Mouse (Mus musculus) hindbrain, postnatal 0 days (tissue): ENCODE results near the gene Plcxd1. TPM values are rescaled to one million over a fixed set of nuclear protein-coding genes. Genes with fewer than 3 reads are reported as not detected.

ENCODE experiments used
- ATAC-seq: fragments of 200-750 bp; cut with Nextera tagmentation; 2 replicates; pipeline ENCODE4 v1.8.0; 2017; ENCODE audit warnings: mild to moderate bottlenecking, moderate TSS enrichment, moderate library complexity
- DNase-seq: peaks from one replicate; pipeline ENCODE4 v3.0.0-alpha.2; 2015; ENCODE audit warnings: low spot score
- H3K27ac ChIP-seq: fragments of 300-500 bp; sonication (generic); 2 replicates; pipeline ENCODE4 v1.5.1; 2014; ENCODE audit warnings: mild to moderate bottlenecking
- H3K27me3 ChIP-seq: fragments of 300-500 bp; sonication (generic); 2 replicates; pipeline ENCODE4 v1.6.1; 2014; ENCODE audit warnings: low read length, mixed read lengths; ENCODE audit not compliant: insufficient read depth
- H3K36me3 ChIP-seq: fragments of 300-500 bp; sonication (generic); 2 replicates; pipeline ENCODE4 v1.6.1; 2014; ENCODE audit warnings: low read length, mixed read lengths; ENCODE audit not compliant: insufficient read depth
- H3K4me1 ChIP-seq: fragments of 300-500 bp; sonication (generic); 2 replicates; pipeline ENCODE4 v1.6.1; 2014; ENCODE audit warnings: antibody characterized with exemption, low read length, mixed read lengths; ENCODE audit not compliant: insufficient read depth
- H3K4me2 ChIP-seq: fragments of 300-500 bp; sonication (generic); 2 replicates; pipeline ENCODE4 v1.6.1; 2014; ENCODE audit warnings: low read depth, mild to moderate bottlenecking, low read length, moderate library complexity, mixed read lengths
- H3K4me3 ChIP-seq: fragments of 300-500 bp; sonication (generic); 2 replicates; pipeline ENCODE4 v1.5.1; 2014; ENCODE audit warnings: low read length
- H3K9ac ChIP-seq: fragments of 300-500 bp; sonication (generic); replicated peaks from 2 replicates; pipeline ENCODE4 v1.6.1; 2014; ENCODE audit warnings: mild to moderate bottlenecking, low read length, moderate library complexity, mixed read lengths
- H3K9me3 ChIP-seq: fragments of 300-500 bp; sonication (generic); 2 replicates; pipeline ENCODE4 v1.6.1; 2016; ENCODE audit warnings: low read length, mixed read lengths
- CTCF ChIP-seq: IDR thresholded peaks from 2 replicates; pipeline ENCODE4 v1.5.1; 2016; ENCODE audit warnings: antibody characterized with exemption, control low read depth, low read depth
- WGBS: fragments of 180-500 bp; shearing (Covaris S2); extraction: QIAGEN DNeasy Blood & Tissue Kit; methylation state at CpG from one replicate; pipeline ENCODE4 v1.1.7; 2014; 5-methylcytosine and 5-hydroxymethylcytosine counted together
- polyA plus RNA-seq: library from polyadenylated mRNA; unstranded; fragments of >200 nt; fragmentation: Nextera tagmentation; extraction: Ambion mirVana; gene quantifications from 2 replicates; pipeline ENCODE4 v1.2.1, GENCODE M21; 2015
- total RNA-seq: library from RNA; depleted of rRNA; stranded (reverse); fragments of >200 nt; gene quantifications from 2 replicates; pipeline ENCODE4 v1.2.3, GENCODE M21; 2014

Plcxd1 gene
- total and polyA plus RNA-seq, 2 experiments from 2014 or later, result 8.7 to 14.4 TPM

DNA sequence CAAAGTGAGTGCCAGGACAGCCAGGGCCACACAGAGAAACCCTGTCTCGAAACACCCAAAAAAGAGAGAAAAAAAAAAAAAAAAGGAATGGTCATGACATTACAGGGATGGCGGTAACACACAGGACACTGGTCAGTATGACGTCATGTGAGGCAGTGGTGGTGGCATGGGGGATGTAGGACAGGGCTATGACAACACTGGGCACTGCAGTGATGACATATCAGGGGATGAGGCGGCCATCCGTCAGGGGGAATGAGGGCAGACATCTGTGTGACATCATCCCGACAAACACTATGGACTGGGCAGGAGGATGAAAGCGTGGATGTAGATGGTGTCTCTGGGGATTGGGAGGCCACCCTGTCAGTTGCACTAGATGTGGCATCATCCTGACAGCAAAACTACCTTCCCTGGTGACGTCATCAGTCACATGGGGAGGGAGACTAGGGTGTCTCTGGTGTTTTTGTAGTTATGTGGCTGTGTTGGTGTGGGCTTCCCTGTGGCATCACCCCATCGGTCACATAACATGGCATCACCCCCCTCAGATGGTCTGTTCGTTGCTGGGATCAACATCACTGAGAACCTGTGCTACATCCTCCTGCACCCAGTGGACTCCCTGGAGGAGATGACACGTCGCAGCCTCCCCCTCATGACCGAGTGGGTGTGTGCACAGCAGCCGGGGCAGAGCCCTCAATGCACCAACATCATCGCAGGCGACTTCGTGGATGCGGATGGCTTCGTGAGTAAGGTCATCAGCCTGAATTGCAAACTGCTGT is 3.3 kb downstream of the Plcxd1 start:
- H3K4me1 ChIP-seq, result peaks cover 18% of the 10 kb centered on the region
- WGBS, result 95% methylated on average over 19 of the region's 19 CpGs

DNA sequence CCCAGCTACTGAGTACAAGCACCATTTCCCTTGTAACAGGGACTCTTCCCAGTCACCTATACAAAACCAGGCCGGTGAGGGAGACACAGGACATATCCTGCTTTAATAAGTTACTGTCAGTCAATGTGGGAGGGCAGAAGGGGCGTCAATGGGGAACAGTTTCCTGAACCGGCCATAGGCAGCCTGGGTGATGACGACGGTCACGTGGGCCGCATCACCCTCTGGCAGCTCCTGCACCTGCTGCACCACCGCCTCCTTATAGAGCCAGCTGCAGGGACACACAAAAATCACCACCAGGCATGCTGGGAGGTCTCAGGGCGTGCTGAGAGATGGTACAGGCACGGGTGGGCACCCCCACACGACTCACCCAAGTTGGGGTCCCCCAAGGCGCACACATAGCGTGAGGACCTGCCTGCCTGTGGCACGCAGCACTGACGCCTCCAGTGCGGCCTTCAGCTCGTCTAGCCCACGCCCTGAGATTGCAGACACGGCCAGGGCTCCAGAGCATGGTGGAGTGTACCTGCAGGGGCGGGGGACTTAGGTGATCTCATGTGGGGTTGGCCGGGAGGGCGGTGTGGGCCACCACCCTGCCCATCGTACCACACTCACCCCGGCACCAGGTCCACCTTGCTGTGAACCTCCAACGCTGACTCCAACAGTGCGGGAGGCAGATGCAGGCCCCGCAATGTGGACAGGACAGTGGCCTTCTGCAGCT is 4.3 kb downstream of the Plcxd1 start:
- WGBS, result 96% methylated on average over 27 of the region's 27 CpGs
- no peak for TF ChIP-seq CTCF

More for the DNA sequence above, 3.3 kb downstream of the Plcxd1 start:
- H3K4me3 ChIP-seq, result no peak overlapping the region
- no peaks in the 10 kb centered on the region for H3K27me3 ChIP-seq
- no peak for TF ChIP-seq CTCF
- peaks cover 32% of the 10 kb centered on the region for H3K36me3 ChIP-seq
- H3K4me2 ChIP-seq, result no peak overlapping the region
- ATAC-seq (no peak), DNase-seq (no peak)
- H3K27ac ChIP-seq, result no peak overlapping the region
- H3K9ac ChIP-seq, result no peak overlapping the region
- no peaks in the 10 kb centered on the region for H3K9me3 ChIP-seq

DNA sequence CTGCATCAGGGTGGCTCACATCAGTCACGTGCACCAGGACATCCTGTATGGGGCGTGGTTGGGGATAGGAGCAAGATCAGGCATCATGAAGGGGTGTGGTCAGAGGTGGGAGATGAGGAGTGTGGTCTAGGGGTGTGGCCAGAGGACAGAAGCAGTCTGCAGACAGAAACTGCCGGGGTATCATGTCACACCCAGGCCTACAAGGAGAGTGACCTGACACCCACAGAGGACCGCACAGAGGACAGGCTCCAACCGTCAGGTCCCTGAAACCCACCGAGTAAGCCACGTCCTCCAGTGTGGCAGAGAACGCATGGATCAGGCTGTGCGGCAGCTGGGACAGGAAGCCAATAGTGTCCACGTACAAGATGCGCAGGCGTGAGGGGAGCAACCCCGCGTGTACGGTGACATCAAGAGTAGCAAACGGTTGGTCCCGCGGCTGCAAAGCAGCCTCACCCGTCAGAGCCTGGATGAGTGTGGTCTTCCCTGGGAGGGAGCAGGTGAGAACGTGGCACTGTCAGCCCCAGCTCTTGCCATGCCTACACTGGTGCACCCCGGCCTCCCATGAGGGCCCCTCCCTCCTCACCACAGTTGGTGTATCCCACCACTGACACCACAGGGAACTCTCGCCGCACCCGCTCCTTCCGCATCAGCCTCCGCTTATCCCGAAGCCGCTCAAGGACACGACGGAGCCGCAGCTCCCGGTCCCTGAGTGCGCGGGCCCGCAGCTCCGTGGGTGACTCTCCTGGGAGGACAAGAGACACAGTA is 5.0 kb downstream of the Plcxd1 start:
- H3K9me3 ChIP-seq, result no peaks in the 10 kb centered on the region
- 97% methylated on average over 36 of the region's 36 CpGs for WGBS
- peaks cover 32% of the 10 kb centered on the region for H3K36me3 ChIP-seq
- H3K4me1 ChIP-seq, result peaks cover 18% of the 10 kb centered on the region
- H3K4me3 ChIP-seq, result no peak overlapping the region
- DNase-seq (no peak), ATAC-seq (no peak)
- H3K27me3 ChIP-seq, result no peaks in the 10 kb centered on the region
- no peak for TF ChIP-seq CTCF
- no peak overlapping the region for H3K4me2 ChIP-seq
- no peak overlapping the region for H3K27ac ChIP-seq
- H3K9ac ChIP-seq, result no peak overlapping the region

More for the DNA sequence above, 4.3 kb downstream of the Plcxd1 start:
- Histone ChIP-seq H3K9me3 (no peaks in the 10 kb centered on the region), H3K36me3 (peaks cover 32% of the 10 kb centered on the region), H3K4me2 (no peak overlapping the region), H3K4me3 (no peak overlapping the region), H3K9ac (no peak overlapping the region), H3K27me3 (no peaks in the 10 kb centered on the region), H3K27ac (no peak overlapping the region), H3K4me1 (peaks cover 18% of the 10 kb centered on the region)
- DNase-seq (no peak), ATAC-seq (no peak)

DNA sequence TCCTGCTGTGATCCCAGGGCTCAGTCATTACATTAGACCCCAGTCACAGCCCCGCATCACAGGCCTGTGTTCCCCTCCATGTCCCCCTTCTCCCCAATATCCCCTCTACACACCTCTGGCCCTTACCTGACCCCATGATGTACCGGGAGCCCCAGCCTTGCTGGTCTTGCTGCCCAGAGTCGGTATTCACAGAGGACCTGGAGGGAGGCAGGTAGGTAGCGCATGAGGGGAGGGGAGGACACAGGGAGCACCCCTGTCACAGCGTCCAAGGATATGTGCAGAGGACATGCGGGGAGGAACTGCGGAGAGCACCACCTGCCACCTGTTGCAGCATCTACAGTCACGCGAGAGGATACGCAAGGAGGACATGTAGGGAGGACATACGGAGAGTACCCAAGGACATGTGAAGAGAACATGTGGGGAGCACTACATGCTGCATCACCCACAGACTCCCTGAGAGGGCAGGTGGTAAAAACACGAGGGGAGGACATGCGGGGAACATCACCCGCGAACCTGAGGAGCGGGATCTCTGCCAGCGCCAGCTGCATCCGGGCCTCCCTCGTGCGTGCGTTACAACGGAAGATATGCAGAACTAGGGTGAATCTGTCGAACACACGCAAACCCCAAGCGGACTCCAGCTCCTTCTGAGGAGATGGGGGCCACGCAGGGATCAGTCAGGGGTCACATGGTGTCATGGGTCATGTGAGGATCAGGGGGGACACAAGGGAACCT is 6.5 kb downstream of the Plcxd1 start:
- Histone ChIP-seq H3K4me3 (peak overlapping the region; percentile 76), H3K27me3 (no peaks in the 10 kb centered on the region), H3K36me3 (peaks cover 32% of the 10 kb centered on the region), H3K4me1 (peaks cover 15% of the 10 kb centered on the region), H3K9me3 (no peaks in the 10 kb centered on the region), H3K27ac (no peak overlapping the region; the same call in 1 of the 2 replicates), H3K9ac (no peak overlapping the region), H3K4me2 (peak overlapping the region; percentile 79)
- ATAC-seq (no peak), DNase-seq (no peak)
- whole genome bisulfite sequencing, result 92% methylated on average over 26 of the region's 26 CpGs
- no peak for TF ChIP-seq CTCF

DNA sequence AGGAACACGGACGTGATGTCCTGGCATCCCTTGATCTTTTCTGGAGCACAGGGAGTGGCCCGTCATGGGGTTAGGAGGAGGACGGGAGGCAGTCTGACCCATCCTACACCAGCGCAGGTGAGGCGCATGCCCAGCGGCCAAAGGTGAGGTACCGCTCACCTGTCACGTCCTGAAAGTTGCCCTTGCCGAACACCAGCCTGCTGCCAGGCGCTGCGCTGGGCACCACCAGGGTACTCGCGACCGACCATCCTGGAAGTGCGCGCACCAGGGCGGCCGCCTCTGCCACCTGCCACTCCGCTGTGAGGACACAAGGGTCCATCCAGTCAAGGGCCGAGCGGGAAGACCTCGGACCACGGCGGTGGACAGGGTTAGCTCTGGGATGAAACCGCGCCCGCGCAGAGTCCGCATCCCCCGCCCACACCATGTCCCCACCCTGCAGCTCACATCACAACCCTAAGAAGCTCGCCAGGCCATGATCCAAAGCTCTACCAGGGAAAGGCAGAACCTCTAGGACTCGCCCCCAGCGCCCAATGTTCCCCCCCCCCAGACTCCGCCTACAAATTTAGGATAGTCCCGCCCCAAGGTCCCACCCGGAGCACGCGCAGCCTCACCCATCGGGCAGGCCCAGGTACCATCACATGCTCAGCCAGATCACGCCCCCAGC is 7.3 kb downstream of the Plcxd1 start:
- Histone ChIP-seq H3K9ac (peak overlapping the region; percentile 86), H3K9me3 (no peaks in the 10 kb centered on the region), H3K27ac (peak overlapping the region; percentile 98), H3K27me3 (no peaks in the 10 kb centered on the region), H3K4me3 (peak overlapping the region; percentile 76), H3K4me1 (peaks cover 8% of the 10 kb centered on the region), H3K36me3 (peaks cover 32% of the 10 kb centered on the region), H3K4me2 (peak overlapping the region; percentile 79)
- TF ChIP-seq CTCF, result no peak
- ATAC-seq, result peak; percentile 13
- no peak for DNase-seq
- 13% methylated on average over 41 of the region's 41 CpGs for WGBS
